Mouse (Mus musculus) kidney, postnatal 25 days (tissue): ENCODE results near the gene Fam189a1.
A peak's percentile ranks its signal among the peaks of the same experiment; 100 is the strongest.

ENCODE experiments used
- DNase-seq, 2 experiments: peaks; one replicate each; pipeline ENCODE4 v3.0.0; 2021; ENCODE audit warnings: mixed read lengths in 2 of 2

The Fam189a1 gene

DNA sequence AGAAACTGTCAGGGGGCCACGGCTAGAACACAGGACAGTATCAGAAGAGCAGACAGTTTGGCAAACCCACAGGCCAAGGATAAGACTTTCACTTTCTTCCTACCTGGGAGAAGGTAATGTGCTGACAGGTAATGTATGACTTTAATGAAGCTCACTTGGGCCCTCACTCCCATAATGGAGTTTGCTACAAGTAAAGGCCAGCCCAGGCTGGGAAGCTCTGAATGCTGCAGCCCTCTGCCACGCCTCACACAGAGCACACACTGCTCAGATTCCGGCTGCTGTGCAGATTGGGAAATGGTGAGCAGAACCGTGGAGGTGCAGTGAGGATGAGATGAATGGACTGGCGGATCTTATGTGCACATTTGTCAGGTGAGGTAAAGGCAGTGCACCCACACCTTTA lies 211.7 kb downstream of the Fam189a1 start:
- DNase-seq, result no peak

DNA sequence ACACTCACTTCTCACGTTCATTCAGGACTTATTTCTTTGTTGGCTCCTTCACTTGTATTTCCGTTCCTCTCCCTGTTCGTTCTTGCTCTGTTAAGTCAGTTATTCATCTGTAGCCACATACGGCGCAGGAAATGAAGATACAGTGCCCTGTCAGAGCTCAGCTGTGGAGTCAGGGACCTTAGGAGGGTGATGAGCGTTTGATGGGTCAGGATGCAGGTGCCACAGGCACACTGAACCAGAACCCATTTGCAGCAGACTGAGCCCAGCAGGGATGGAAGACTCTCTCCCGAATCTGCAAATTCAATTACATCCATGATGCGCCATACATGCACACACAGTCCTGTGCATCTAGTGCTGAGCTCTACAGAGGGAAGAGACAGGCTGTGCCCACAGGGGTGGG lies 212.2 kb downstream of the Fam189a1 start:
- no peak for DNase-seq

DNA sequence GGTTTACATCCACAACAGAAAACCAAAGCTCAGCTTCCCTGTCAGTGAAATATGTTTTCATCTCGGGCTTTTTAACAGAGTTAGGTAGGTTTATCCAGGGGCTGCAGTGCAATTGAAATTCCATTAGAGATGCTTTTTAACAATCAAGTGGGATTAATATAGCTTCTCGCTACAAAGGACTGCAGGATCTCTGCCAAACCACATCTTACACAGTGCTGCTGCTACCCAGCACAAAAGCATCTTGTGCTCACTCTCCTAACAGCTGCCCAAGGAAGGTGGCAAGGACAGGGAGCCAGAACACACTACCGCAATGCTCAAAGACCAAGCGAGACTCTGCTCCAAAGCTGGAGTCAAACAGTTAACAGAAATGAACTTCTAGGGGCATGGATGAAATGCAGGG lies 219.4 kb downstream of the Fam189a1 start:
- DNase-seq, result no peak

DNA sequence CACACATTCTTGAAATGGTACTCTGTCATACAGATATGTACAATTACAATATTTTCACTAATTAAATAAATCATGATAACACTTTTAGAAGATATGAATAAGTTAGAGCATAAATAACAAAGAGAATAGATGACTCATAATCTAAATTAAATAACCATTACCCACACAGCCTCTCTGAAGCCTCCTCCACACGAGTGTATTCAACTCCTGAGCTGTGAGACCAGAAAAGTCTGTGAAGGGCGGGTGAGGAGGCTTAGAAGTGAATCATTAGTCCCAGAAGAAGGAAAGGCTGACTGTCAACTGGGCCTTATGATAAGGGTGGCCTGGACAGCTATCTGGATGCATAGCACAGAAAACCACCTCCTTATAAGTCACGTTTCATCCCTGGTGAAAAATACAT lies 222.3 kb downstream of the Fam189a1 start:
- no peak for DNase-seq

DNA sequence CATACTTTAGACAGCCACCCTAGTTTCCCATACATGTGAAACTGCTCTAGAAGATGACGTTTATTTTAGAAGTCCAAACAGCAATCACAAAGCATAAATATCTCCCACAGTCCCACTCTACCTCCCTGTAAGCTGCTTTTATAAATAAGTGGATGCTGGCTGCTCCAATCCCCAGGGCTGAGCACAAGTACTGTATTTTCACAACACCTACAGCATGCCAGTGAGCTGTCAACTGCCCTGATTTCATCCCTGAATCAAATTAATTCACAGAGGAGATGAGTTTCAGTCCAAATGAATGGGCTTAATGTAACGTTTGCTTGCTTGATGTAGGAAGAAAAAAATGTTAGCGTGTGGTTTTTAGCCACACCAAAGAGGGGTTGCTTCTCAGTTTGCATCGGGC lies 225.4 kb downstream of the Fam189a1 start:
- no peak for DNase-seq

DNA sequence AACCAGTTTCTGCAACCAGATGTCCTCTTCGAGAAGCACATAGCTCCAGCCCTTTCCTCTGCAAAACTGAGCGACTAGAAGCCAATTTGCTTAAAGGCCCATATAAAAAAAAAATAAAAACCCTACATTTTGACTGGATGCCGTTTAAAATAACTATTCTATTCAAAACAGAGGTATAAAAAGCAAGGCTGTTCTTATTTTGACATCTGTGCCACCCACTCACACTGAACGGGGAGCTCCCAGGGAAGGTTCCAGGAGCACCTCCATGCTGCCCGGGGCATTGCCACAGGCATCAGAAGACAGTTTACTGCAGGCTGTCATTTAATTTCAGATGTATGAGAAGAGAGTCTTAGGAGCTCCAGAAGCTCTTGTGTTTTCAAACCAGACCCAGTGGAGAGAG lies 232.5 kb downstream of the Fam189a1 start:
- DNase-seq, result no peak

DNA sequence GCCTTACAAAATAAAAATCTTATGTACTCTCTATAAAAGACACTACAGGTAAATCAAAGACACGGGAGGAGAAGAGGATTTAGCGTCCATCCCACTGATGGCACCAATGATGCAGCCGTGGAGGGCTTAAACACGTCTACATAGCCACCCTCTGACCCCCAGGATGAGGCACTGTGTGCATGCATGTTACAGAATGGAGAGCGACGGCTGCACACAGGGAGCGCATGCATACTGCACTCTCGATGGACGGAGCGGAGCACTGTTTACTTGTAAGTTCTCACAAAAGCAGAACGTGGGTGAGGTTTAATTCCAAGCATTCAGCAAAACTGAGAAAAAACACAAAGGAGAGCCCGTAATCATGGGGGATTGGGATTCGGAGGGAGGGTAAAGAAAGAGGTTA lies 235.2 kb downstream of the Fam189a1 start:
- no peak for DNase-seq

DNA sequence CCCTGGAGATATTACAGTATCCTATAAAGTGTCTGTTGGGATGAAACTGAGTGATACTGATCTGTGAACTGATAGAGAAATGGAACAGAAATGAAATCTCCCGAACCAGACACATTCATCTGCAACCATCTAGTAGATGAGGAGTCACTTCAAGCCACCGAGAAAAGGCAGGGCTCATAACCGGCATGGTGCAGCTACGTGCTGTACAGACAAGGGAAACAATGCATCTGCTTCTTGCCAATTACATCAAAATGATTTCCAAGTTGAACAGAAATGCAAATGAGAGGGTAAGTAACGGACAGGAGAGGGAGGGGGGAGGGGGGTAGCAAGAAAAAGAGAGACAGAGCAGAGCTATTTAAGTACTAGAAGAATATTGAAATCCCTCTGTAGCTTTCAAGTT lies 235.6 kb downstream of the Fam189a1 start:
- no peak for DNase-seq

DNA sequence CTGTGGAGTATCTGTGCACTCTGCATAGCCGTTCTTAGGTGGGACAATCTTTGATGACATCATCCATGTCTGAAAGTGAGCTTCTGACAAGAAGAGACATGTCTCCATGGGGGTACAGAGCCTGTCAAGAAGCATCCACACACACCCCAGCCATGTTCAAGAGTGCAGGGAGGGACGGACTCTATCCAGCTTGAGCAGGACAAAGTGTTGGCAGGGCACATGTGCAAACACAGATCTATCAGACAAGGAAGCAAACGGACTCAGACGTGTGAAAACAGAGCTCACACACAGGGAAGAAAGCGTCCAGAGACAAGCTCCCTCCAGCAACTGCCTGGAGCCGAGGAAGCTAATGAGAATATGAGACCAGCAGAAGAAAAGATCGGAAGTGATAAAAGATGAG lies 239.7 kb downstream of the Fam189a1 start:
- DNase-seq, result no peak

DNA sequence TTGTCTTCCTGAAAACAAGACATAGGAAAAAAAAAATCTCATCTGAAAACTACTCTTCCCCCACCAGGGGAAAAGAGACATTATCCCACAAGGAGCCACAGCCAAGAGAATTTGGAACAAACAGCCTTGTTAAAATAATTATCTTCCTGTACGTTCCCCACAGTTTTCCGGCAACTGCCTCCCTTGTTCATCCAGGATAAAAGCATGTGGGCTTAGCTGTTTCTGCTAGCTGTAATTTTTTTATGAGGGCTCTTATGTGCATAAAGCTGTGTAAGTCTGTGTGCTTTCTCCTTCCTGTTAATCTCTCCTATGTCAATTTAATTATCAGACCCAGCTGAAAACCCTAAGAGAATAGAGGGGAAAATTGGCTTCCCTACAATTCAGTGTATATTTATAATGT lies 241.2 kb downstream of the Fam189a1 start:
- DNase-seq, result no peak

DNA sequence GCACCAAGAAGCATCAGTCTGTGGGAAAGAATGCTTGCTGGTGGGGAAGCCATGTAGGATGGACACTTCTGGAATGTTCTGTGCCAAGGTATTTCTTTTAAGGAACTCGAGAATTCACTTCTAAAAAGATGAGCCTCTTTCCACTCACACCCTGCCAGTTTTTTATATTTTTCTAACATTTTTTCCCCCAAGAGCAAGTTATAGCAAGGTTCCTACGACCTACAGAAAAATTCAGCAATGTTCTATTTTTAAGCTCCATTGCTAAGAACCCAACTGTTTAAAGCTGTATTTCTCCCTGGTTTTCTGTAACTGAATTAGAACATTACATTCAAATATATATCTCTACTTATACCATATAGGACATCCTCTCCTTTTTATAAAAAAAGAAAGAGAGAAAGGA lies 244.4 kb downstream of the Fam189a1 start:
- DNase-seq, result no peak

DNA sequence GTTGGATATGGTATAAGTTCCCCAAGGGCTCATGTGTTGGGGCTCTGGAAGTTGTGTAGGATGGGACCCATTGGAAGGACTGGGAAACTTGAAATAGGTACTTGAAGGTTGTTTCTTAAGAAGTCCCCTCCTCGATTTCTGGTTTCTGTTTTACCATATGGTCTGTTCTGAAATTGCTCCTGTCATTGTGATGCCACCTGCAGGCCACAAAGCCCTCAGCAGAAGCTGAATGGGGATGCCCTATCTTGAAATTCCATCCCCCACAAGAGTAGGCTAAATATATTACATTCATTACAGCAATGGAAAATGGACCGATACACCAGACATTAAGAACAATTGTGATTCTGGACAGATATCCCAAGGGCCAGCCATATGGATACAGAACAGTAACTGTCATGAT lies 246.2 kb downstream of the Fam189a1 start:
- no peak for DNase-seq

DNA sequence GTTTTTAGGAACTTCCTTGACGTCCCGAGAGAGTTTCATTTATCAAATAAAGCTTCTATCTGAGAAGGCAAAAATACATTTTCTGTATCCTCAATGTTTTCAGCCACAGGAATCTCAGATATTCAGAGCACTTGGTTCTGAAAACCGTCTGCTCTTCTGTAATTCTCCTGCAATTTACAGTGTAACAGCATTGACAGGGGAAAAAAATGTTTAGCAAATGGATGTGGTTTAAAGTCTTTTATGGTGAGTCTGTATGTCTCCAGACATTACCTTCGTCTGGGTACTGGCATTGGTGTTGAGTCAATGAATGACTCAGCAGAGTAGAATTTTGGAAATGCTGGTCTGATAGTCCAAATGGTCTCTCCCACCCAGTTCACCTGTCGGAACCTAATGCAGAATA lies 249.4 kb downstream of the Fam189a1 start:
- DNase-seq, result no peak

DNA sequence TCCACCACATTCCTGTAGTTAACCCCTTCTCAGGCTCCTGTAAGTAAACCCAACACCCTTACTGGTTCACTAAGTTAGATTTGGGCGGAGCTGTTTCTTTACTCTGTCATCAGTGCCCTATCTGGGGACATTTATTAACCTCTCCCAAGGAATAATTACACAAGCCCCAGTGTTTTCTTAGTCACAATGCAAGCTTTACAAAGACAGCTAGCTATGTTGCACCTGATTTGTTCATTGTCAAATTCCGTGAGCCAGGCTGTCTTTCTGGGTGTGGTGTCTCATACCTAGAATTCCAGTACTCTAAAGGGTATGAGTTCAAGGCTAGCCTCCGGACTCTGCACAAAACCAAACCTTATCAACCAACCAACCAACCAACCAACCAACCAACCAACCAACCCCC lies 250.9 kb downstream of the Fam189a1 start:
- no peak for DNase-seq

DNA sequence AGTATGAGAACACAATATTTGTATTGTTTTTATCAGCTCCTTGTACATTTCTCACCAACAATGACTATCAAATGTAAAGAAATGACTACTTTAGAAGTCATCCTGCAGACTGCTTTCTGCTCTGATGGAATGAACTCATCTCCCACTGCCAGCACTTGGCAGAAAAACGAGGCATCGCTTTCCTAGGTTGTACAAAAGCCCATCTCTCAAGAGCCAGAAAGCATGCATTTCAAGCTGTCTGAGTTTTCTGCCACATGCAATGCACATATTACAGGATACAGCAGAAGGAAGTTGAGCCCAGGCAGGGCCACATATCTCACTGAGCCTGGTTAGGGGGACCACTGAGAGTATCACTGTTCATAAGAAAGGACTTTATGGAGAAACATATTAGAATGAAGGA lies 256.1 kb downstream of the Fam189a1 start:
- DNase-seq, result no peak

DNA sequence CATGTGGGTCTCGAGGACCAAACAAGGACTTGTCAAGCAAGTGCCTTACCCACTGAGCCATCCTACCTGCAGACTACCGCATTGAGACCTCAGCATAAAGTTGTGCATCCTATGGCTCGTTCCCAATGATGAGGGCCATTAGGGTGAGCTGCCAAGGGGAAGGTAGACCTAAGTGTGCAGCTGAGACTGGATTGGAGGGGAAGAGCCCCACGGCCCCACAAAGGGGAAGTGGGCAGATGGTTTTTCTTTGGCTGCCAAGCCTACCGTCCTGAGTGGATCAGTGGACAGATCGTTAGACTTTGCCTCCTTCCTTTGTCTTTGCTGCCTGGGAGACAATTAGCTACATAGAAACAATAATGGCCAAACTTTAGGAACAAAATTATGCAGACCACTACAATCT lies 259.8 kb downstream of the Fam189a1 start:
- no peak for DNase-seq

DNA sequence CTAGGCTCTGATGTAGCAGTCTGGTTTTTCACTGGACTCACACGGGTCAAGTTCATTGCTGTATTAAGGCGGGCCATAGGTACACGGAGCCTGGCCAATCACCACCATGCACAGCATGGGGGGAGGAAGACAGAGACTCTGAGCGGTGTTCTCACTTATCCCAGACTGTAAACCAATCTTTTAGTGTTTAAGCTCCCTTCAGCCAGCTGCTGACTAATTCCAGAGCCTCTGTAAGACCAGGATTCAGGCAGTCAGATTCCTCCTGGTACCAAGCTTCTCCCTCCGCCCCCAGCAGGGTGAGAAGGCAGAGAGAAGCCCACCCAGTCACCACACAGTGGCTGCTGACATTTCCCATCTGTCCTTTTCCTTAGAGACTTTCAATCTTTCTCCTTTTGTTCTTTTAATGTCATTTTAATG lies 260.7 kb downstream of the Fam189a1 start:
- no peak for DNase-seq

DNA sequence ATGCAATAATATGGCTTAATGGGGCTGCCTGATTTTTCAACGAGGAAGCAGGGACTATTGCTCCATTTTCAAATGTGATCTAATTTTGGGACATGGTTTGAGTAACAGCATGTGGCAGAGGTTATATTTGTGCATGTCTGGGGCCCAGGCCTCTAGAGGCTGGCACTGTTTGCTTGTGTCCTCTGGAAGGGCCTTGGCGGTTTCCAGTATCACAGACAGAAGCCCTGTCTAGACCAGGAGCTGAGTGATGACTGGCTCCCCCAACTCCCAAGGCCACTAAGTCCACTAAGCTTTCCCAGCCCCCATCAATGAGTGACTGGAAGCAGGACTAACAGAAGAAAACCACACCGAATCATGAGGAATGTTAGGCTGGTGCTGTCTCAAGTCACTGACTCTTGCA lies 265.2 kb downstream of the Fam189a1 start:
- no peak for DNase-seq

DNA sequence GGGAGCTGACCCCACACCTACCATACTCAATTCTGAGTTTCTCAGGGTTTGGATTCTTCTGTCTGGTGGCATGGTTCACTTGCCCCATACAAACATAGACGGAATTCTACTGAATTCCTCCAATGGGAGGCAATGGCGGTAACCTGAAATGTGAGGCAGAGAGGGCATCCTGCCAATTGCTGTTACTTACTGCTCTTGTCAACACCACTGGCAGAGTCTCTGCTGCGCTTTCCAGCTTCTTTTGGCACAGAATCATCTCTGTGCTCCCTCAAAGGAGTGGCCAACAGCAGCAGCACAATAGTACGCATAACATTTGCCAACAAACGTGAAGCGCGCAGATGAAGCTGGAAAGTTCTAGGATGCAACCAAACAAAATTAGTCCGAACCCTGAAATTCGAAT lies 266.5 kb downstream of the Fam189a1 start:
- peak in 1 of 2 experiments; percentile 2 for DNase-seq

DNA sequence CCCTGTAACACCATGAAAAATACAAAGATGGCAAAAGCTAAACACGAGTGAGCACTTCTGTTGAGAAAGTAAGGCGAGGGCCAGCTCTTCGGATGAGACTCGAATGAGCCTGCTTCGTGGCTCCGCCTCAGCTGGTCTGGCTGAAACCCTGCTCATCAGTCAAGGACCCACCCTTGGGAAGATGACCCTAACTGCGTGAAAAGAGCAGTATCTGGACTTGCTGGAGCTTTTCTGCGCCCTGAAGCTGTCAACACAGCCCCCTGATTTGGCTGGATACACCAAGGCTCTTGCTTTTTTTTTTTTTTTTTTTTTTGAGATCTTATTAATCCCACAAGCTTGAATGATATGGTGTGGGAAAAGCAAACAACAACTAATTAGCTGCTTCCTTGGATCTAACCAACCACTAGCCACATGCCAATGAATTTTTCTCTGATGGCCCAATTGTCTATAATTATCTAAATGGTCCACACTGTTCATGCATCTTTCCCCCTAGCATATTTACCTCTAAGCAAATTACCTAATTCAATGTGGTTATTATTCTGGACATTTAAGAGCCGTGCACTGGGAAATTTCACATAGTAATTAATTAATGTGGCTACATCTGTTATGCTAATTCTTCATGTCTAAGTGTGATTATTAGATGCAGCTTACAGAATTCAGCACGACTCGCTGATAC lies 272.0 kb downstream of the Fam189a1 start:
- no peak for DNase-seq

DNA sequence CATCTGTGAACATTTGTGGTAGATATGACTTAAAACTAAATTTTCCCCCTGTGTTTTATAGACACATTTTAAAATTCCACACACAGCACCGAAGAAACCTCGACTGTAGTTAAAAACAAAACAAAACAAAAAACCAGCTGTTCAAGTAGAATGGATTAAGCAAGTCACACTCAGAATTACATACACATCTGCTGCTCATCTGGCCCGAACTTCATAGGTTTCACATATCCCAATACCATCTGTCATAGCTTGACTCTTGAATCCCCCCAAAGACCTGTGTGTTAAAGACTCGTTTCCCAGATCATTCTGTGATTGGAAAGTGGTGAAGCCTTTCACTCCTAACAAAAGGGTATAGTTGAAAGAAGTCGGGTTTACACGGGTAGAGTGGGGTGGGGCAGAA lies 274.1 kb downstream of the Fam189a1 start:
- DNase-seq, result no peak

DNA sequence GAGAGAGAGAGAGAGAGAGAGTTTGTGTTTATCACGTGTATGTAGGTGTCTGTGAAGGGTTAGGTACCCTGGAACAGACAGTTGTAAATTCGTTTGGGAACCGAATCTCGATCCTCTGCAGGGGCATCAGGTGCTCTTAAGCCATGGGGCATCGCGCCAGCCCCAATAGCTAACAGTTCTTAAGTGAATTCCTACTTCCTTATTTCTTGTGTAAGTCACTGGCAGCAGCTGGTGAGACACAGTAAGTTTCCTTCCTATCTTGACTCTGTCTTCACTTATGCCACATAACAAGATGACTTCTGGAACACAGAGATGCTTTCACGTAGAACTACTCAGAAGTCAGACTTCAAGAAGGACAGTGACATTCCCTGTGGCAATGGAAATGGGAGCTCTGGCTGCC lies 275.0 kb downstream of the Fam189a1 start:
- DNase-seq, result no peak

DNA sequence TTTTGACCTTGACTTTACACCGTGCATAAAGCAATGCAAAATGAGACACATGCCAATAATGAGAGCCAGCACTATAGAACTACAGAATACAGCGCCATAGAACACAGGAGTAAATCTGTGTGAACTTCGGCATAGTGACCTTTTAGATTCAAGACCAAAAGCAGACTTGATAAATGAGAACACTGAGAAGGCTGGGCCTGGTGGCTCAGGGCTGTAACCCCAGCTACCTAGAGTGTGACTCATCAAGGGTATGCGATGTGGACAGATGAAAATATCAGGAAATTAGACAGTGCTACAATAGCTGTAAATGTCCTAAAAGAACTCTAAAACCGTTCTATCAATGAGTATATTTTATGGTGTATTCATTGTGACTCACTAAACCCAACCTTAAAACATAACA lies 276.0 kb downstream of the Fam189a1 start:
- no peak for DNase-seq

DNA sequence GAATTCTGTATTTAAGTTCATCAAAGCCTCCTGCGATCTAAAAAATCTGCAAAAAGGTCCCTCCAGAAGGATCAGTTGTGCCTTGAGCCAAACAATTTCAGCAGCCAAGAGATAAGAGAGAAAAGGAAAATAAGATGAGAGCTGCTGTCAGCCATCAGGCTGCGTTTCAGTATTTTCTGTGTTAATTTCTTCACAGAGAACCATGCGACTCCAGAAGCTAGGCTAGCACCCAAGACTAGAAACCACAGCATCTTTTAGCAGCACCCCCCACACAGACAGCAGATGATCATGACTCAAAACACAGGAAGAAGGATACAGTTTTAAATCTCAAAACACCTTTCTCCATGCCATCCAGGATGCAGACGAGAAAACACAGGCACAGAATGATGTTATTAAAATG lies 281.4 kb downstream of the Fam189a1 start:
- no peak for DNase-seq

DNA sequence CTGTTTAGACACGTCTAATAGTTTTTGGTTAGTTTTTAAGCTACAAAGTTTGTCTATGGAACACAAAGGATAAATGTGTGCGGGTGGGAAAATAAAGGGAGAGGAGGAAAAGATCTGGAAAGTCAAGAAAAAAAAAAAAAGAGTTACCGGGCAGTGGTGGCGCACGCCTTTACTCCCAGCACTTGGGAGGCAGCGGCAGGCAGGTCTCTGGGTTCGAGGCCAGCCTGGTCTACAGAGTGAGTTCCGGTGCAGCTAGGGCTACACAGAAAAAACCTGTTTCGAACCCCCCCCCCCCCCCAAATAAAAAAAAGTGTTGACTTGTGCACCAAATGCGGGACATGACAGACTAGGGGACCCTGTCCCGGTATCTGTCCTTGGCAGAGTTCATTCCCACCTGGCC lies 283.1 kb downstream of the Fam189a1 start:
- peak; percentile 3 to 38 for DNase-seq
